Mouse (Mus musculus) heart, postnatal 25 days (tissue): Measurements from ENCODE around the gene Slc40a1. TPM values are rescaled to one million over a fixed set of nuclear protein-coding genes. Genes with fewer than 3 reads are reported as not detected.

Experiments used
- total RNA-seq, 2 experiments: library from RNA; stranded (reverse); gene quantifications; 2 replicates each; pipeline ENCODE4 v1.2.3; 2021

Slc40a1 gene
- total RNA-seq, 2 experiments from 2014 or later: 16.9 to 19.5 TPM

Other genes with a start within 250 kb of the Slc40a1 start
- 10 to 100 TPM; 17.1 to 18.9 TPM for gene Wdr75, start 131.4 kb downstream of the Slc40a1 start, total RNA-seq
- not detected for gene Gm5269, start 36.2 kb downstream of the Slc40a1 start, total RNA-seq
- gene Dnah7b, start 139.8 kb upstream of the Slc40a1 start, total RNA-seq: under 1 TPM; 0.39 to 0.87 TPM